Mouse (Mus musculus) cerebellum, postnatal 36 days (tissue): ENCODE results near the gene Adra1b.

Experiments used
- DNase-seq, 2 experiments: peaks; one replicate each; pipeline ENCODE4 v3.0.0; 2021 to 2022; ENCODE audit warnings: mixed read lengths in 2 of 2

Adra1b gene

GRCm38 (mm10) chr11:43901051-43901654, at the start of gene Adra1b:
Adra1b (minus strand) TSS chr11:43901210.
- no peak for DNase-seq

DNA sequence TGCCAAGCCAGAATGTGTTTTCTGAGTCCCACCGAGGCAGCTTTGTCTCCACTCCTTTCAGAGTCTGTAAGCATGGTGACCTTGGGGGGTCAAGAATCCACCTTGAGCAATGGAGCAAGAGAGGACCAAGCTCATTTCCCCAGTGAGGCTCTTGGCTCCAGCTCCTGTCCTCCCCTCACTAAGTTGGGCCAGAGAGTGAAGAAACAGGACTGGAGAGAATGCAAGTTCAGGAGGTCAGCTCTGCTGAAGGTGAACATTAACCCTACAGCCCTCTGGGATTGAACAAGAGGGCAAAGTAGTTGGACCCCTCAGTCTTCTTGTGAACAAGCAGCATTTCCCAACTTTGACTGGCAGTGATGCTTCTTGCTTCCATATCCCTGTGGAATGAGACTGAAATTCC, 49.3 kb upstream of the Adra1b start:
- DNase-seq: no peak

- DNase-seq: no peak
These were observed 42.8 kb upstream of the Adra1b start for GRCm38 (mm10) chr11:43943781-43944180.

GRCm38 (mm10) chr11:43943167-43943566, 42.2 kb upstream of the Adra1b start:
- DNase-seq: no peak

DNA sequence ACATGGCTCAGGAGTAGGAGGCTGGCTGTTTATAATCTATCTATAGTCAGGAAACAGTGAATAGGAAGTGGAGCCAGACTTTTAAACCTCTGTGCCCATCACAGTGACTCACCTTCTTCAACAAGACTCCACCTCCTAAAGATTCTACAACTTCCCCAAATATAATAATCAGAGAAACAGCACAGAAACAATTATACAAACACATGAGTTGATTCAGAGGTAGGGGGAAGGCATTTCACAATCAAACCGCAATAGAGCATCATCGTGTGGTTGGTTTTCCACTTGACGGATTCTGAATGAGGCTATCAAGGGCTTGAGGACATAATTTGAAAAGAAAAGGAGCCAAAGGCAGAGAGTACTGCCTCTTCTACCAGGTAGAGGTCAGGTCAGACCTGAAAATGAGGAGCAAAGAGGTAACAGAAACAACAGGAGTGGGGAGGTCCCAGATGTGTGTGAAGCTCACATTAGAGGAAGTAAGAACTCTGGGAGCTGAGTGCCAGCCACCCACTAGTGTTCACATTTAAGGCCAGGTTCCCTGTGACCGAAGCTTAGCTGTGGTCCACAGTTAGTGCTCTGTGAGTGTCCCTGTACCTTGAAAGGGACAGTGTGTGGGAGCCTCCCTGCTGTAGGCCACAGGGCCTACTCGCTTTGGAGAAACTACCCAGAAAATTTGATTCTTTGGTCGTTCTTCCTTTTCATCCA, 39.6 kb upstream of the Adra1b start:
- DNase-seq: no peak

- no peak for DNase-seq
These were observed 35.0 kb upstream of the Adra1b start for GRCm38 (mm10) chr11:43936023-43936422.

- DNase-seq: peak; percentile 15 to 29
These were observed 32.5 kb upstream of the Adra1b start for GRCm38 (mm10) chr11:43933480-43933879.

- no peak for DNase-seq
These were observed 32.0 kb upstream of the Adra1b start for GRCm38 (mm10) chr11:43933000-43933399.

- no peak for DNase-seq
These were observed 29.2 kb upstream of the Adra1b start for GRCm38 (mm10) chr11:43930191-43930590.

DNA sequence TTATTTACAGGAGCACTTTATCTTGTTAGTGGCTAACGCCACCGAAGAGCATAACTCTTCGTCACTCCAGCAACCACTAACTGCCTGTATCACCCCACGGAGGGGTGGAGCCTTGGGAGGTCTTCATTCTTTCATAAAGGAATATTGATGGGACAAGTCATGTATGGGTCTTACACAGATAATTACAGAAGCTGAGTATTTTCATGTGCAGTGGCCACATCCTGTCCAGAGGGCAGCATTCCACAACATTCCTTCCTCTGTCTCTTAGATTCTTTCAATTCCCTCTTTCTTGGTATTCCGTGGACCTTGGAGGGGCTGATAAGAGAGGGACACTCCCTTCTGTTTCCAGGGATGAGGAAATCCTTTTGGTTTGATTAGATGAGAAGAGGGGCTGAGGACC, 28.7 kb upstream of the Adra1b start:
- no peak for DNase-seq

DNA sequence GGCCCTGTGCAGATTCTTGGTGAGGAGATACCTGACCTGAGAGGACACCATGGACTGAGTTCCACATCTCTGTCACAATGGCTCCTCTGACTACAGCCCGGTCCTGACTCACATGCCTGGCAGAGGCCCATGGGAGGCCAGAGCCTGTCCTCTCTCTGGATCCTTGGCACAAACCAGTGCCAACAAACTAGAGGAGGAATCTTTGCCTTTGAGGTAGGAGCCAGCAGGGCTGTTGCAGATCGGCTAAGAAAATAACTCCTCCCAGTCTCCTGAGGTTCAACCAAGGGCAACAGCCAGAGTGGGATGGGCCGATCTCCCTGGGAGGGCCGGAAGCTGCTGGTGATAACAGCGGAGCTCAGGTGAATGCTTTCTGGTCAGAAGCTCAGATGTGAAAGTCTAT, 28.2 kb upstream of the Adra1b start:
- peak; percentile 40 to 47 for DNase-seq

- DNase-seq: peak in 1 of 2 experiments; percentile 16
These were observed 26.3 kb upstream of the Adra1b start for GRCm38 (mm10) chr11:43927133-43927815.

DNA sequence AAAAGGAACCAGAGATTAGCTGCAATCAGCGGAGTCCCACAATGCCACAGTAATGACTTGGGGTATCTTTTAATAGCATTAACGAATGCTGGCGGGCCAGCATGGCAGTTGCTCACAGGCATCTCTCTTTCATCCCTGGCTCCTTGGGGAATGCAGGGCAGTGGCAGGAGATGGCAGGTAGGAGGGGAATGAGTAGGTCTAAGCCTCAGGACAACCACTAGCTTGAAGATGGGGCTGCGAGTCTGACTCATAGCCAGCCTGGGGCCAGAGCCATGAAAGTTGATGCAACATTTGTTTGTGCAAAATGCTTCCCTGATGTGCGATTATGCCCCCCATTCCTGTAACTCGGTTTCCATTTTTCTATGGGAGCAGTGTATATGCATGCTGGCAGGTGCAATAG, 25.2 kb upstream of the Adra1b start:
- DNase-seq: no peak

- no peak for DNase-seq
These were observed 24.6 kb upstream of the Adra1b start for GRCm38 (mm10) chr11:43925584-43925983.

DNA sequence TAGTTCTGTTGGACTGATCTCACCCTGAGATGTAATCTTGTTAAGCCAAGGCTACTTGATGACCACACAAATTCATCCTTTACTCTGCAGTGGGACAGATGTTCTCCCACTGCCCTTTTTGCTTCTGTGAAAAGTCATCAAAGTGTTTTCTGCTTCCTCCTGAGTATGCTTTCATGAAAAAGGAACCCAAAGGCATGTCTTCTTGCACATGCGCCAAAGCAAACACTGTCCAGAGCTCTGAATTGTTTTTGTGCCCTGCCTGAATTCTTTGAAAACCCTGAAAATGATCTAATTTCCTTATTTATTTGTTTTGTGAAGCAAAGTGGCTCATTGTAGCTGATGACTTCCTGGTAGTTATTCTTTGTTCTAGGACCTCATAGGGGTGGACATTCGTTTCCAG, 20.7 kb upstream of the Adra1b start:
- no peak for DNase-seq

DNA sequence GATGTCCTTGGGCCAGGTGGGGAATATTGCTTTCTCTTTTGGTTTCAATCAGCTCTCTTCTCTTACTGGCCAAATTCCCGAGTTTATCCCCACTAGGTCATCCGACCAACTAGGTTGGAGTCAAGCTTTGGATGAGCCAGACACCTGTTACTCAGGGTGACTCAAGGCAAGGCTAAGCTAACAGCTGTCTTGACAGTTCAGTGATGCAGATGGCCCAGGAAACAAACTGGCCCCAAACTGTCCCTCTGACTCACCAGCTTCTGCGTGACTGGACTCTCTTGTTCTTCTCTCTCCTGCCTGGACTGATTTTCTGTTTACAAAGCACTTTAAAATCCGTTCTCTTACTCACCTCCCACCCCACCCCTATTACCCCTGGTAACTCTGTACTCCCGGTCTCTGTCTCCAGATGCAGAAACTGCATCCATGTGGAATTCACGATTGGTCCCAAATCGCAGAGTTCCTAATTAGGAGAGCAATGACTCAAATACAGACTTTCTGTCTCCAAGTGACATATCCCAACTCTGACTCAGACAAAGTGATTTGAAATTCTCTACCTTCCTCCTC, 18.6 kb upstream of the Adra1b start:
- DNase-seq: no peak

DNA sequence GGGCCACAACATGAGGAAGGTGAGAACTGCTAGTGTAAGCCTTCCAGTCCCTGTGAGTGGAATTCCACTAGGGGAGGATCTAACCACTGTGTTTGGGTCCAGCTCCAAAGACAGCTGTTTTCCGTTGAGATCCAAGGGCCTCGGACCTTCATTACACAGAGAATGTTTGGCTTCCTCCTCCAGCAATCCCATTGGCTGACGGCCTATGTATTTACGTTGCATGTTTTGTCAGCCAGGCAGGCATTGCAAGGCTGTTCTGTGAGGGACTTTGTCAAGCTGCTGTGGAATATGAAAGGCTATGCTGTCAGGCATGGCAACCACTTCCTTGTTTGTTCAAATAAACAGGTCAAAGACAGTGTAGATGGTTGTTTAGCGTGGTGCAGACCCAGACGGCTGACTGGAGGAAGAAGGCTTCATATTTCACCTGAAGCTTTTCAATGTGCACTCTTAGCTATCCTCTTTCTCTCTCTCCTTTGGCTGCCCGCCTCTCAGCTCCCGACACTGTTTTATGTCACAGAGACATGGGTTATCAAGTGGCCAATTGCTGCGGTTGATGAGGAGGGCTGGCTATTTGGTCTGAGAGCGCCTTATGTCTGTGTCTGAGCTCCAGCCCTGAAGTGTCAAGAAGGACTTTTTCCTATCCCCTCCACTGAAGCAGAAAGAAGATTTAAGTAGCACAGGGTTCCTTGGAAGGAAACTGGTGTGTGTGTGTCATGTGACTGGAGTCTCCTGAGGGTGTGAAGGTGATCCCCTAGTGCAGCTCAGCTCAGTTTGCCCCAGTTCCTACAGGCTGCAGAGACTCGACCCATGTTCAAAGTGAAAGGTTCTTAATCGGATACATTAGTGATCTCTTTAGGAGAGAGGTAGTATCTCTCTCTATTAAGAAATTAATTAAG, 13.8 kb upstream of the Adra1b start:
- DNase-seq: no peak

- DNase-seq: no peak
These were observed 11.3 kb upstream of the Adra1b start for GRCm38 (mm10) chr11:43912136-43912888.

DNA sequence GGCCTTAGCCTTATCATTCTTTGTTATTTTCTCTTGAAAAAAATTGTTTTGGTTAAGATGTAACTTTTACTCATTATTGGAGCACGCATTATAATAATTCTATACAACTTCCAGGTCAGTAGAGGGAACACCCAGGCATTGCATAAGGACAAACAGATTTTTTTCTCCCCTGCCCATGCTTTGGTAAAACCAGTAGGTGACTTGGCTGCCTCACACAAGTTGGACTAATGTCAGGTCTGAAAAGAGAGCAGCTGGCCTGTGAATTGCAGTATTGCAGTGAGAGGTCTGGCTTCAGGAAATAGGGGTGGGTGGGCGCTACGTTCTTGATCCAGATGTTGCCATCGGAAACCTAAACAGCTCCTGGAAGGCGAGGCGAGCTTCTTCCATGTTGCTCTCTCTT, 10.6 kb upstream of the Adra1b start:
- peak in 1 of 2 experiments; percentile 6 for DNase-seq

DNA sequence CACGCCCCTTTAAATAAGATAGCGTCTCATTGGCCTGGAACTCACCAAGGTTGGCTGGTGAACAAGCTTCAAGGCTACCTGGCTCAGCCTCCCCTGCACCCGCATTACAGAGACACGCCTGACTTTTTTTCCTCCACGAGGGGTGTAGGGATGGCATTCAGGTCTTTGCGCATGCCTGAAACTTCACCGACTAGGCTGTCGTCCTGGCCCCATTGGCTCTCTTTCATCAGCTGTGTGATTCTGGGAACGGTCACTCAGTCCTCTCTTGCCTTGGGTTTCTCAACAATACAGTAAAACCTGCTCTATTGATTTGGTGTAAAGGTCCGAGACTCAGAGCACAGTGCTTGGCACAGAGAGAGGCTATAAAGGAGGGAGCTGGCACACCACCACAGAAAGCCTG, 2.3 kb upstream of the Adra1b start:
- no peak for DNase-seq

- no peak for DNase-seq
These were observed 1.3 kb downstream of the Adra1b start for GRCm38 (mm10) chr11:43899696-43900095.

- DNase-seq: no peak
These were observed 5.7 kb downstream of the Adra1b start for GRCm38 (mm10) chr11:43895323-43895722.
